Mouse (Mus musculus) central nervous system, embryonic 18 days (tissue): ENCODE data around the gene Olfr17. TPM values are rescaled to one million over a fixed set of nuclear protein-coding genes. Genes with fewer than 3 reads are reported as not detected.

Experiments used
- polyA plus RNA-seq: library from polyadenylated mRNA; depleted of rRNA; stranded (reverse); fragments of >200 nt; gene quantifications from 2 replicates; pipeline ENCODE4 v1.2.3, GENCODE M21; 2012; rRNA removed

The Olfr17 gene
- polyA plus RNA-seq: not detected in 2 replicates

GRCm38 (mm10) chr7:107092920-107093319 lies at the start of gene Olfr17:
TSS of gene Olfr17 (plus strand) at chr7:107093220.

GRCm38 (mm10) chr7:107070681-107071080 lies 22.3 kb upstream of the Olfr17 start, which contains the start of gene Olfr714:
TSS of gene Olfr714 (plus strand) at chr7:107070981.

GRCm38 (mm10) chr7:107110269-107110668 lies 17.2 kb downstream of the Olfr17 start, which contains the start of gene Olfr715b:
TSS of gene Olfr715b (minus strand) at chr7:107110369.

GRCm38 (mm10) chr7:107130983-107131382 lies 38.0 kb downstream of the Olfr17 start, which contains the start of gene Olfr715:
TSS of gene Olfr715 (minus strand) at chr7:107131083.

GRCm38 (mm10) chr7:107138027-107138426 lies 45.0 kb downstream of the Olfr17 start, which contains the start of gene Olfr716:
TSS of gene Olfr716 (plus strand) at chr7:107138327.

Other genes starting within 250 kb of the Olfr17 start
- gene Olfr703, start 249.9 kb upstream of the Olfr17 start, polyA plus RNA-seq: 0.05 TPM in 1 of 2 replicates, not detected in the other
- gene Olfr704, start 230.0 kb upstream of the Olfr17 start, polyA plus RNA-seq: not detected in 2 replicates
- not detected in 2 replicates for gene Olfr705, start 216.3 kb upstream of the Olfr17 start, polyA plus RNA-seq
- gene Olfr706, start 205.1 kb upstream of the Olfr17 start, polyA plus RNA-seq: not detected in 2 replicates
- gene Olfr707, start 192.0 kb upstream of the Olfr17 start, polyA plus RNA-seq: not detected in 2 replicates
- gene Olfr1532-ps1, start 185.2 kb upstream of the Olfr17 start, polyA plus RNA-seq: not detected in 2 replicates
- not detected in 2 replicates for gene Olfr709-ps1, start 161.0 kb upstream of the Olfr17 start, polyA plus RNA-seq
- not detected in 2 replicates for gene Olfr710, start 144.9 kb upstream of the Olfr17 start, polyA plus RNA-seq
- gene Olfr6, start 129.3 kb upstream of the Olfr17 start, polyA plus RNA-seq: not detected in 2 replicates
- gene Olfr711, start 117.8 kb upstream of the Olfr17 start, polyA plus RNA-seq: not detected in 2 replicates
- not detected in 2 replicates for gene Olfr2, start 87.1 kb upstream of the Olfr17 start, polyA plus RNA-seq
- gene Olfr713, start 62.0 kb upstream of the Olfr17 start, polyA plus RNA-seq: not detected in 2 replicates
- gene Olfr714, start 22.2 kb upstream of the Olfr17 start, polyA plus RNA-seq: not detected in 2 replicates
- gene Olfr715b, start 17.1 kb downstream of the Olfr17 start, polyA plus RNA-seq: not detected in 2 replicates
- gene Olfr715, start 37.9 kb downstream of the Olfr17 start, polyA plus RNA-seq: not detected in 2 replicates
- not detected in 2 replicates for gene Olfr716, start 45.1 kb downstream of the Olfr17 start, polyA plus RNA-seq
- gene Nlrp14, start 73.8 kb downstream of the Olfr17 start, polyA plus RNA-seq: not detected in 2 replicates
- gene Rbmxl2, start 116.2 kb downstream of the Olfr17 start, polyA plus RNA-seq: not detected in 2 replicates